ENCODE assay signal across 25 mouse cellular contexts in genomic region chr12:50122145-50122544, GRCm38 (mm10).
DNase-seq lines count a peak whose midpoint lies in the region; ATAC-seq and TF ChIP-seq lines count a peak whose summit lies in the region.
"Had no signal": no experiment of that assay in that cellular context is flagged by ENCODE, and none has a peak within 500 bp of the region (broad histone marks: within the 10 kb centered on the region; RNA-seq: fewer than 3 reads in every experiment).

No protein-coding gene starts in this region.

- no peak for TF ChIP-seq POLR2A in brain, embryonic 14.5 days (IDR thresholded peaks at IDR 0.05; ENCODE audit: borderline replicate concordance, extremely low read depth, insufficient read depth, insufficient read length, poor library complexity, severe bottlenecking)

- H3K27ac ChIP-seq in embryonic facial prominence, embryonic 11.5 days (replicated peaks; ENCODE audit: low read depth, low read length) = no peak overlapping the region
- no peak overlapping the region for H3K27ac ChIP-seq in embryonic facial prominence, embryonic 10.5 days (replicated peaks)
- H3K27ac ChIP-seq in forebrain, embryonic 11.5 days (ENCODE audit: low read depth, low read length) = peak overlapping the region; percentile 57; the same call in 1 of the 2 replicates
- H3K27ac ChIP-seq in forebrain, embryonic 16.5 days (ENCODE audit: low read length) = peak overlapping the region; percentile 75
- H3K27ac ChIP-seq in intestine, postnatal 0 days (ENCODE audit: low read depth, low read length) = no peak overlapping the region
- H3K27ac ChIP-seq: gastrocnemius, adult 2 months; hindbrain, embryonic 10.5 days; hindbrain, postnatal 0 days; intestine, embryonic 15.5 days; kidney, postnatal 0 days; midbrain, embryonic 13.5 days had no signal

- no peak overlapping the region for H3K9ac ChIP-seq in embryonic facial prominence, embryonic 11.5 days (replicated peaks; ENCODE audit: low read length)
- no peak overlapping the region for H3K9ac ChIP-seq in forebrain, embryonic 11.5 days (ENCODE audit: low read length)
- no peak overlapping the region for H3K9ac ChIP-seq in forebrain, embryonic 16.5 days (replicated peaks; ENCODE audit: low read depth, low read length)
- H3K9ac ChIP-seq in intestine, postnatal 0 days (ENCODE audit: low read depth, low read length) = no peak overlapping the region
- H3K9ac ChIP-seq: heart, embryonic 12.5 days; intestine, embryonic 15.5 days; midbrain, embryonic 13.5 days had no signal

- H3K4me1 ChIP-seq in embryonic facial prominence, embryonic 11.5 days (ENCODE audit: control insufficient read depth, insufficient read depth, low read length) = no peaks in the 10 kb centered on the region
- H3K4me1 ChIP-seq in embryonic facial prominence, embryonic 10.5 days = peaks cover 12% of the 10 kb centered on the region
- no peaks in the 10 kb centered on the region for H3K4me1 ChIP-seq in forebrain, embryonic 11.5 days (replicated peaks; ENCODE audit: control insufficient read depth, insufficient read depth, low read length)
- peaks cover 18% of the 10 kb centered on the region for H3K4me1 ChIP-seq in forebrain, embryonic 16.5 days (replicated peaks; ENCODE audit: control insufficient read depth, insufficient read depth, low read length)
- H3K4me1 ChIP-seq in intestine, postnatal 0 days (replicated peaks; ENCODE audit: control insufficient read depth, insufficient read depth, low read length) = no peaks in the 10 kb centered on the region
- H3K4me1 ChIP-seq: intestine, embryonic 15.5 days had no signal

- H3K36me3 ChIP-seq in embryonic facial prominence, embryonic 11.5 days (replicated peaks; ENCODE audit: control insufficient read depth, insufficient read depth, low read depth, low read length) = no peaks in the 10 kb centered on the region
- H3K36me3 ChIP-seq in embryonic facial prominence, embryonic 10.5 days (replicated peaks) = no peaks in the 10 kb centered on the region
- H3K36me3 ChIP-seq in forebrain, embryonic 11.5 days (ENCODE audit: control insufficient read depth, insufficient read depth, low read length) = no peaks in the 10 kb centered on the region
- H3K36me3 ChIP-seq in forebrain, embryonic 16.5 days (ENCODE audit: control insufficient read depth, insufficient read depth) = no peaks in the 10 kb centered on the region
- H3K36me3 ChIP-seq in intestine, postnatal 0 days (ENCODE audit: control insufficient read depth, insufficient read depth) = no peaks in the 10 kb centered on the region
- H3K36me3 ChIP-seq: G1E; heart, embryonic 12.5 days; hindbrain, embryonic 10.5 days; intestine, embryonic 15.5 days; midbrain, embryonic 13.5 days had no signal

- H3K27me3 ChIP-seq in embryonic facial prominence, embryonic 11.5 days (ENCODE audit: control insufficient read depth, insufficient read depth, low read length) = no peaks in the 10 kb centered on the region
- H3K27me3 ChIP-seq in embryonic facial prominence, embryonic 10.5 days (replicated peaks; ENCODE audit: low read depth, poor library complexity, severe bottlenecking) = peaks cover 63% of the 10 kb centered on the region
- H3K27me3 ChIP-seq in forebrain, embryonic 11.5 days (ENCODE audit: control insufficient read depth, insufficient read depth, low read length) = no peaks in the 10 kb centered on the region
- no peaks in the 10 kb centered on the region for H3K27me3 ChIP-seq in forebrain, embryonic 16.5 days (replicated peaks; ENCODE audit: control insufficient read depth, insufficient read depth, low read length)
- no peaks in the 10 kb centered on the region for H3K27me3 ChIP-seq in intestine, postnatal 0 days (replicated peaks; ENCODE audit: control insufficient read depth, insufficient read depth, low read length)
- H3K27me3 ChIP-seq: heart, embryonic 12.5 days; intestine, embryonic 15.5 days had no signal

- H3K4me3 ChIP-seq in embryonic facial prominence, embryonic 11.5 days (ENCODE audit: low read depth, low read length) = no peak overlapping the region
- no peak overlapping the region for H3K4me3 ChIP-seq in embryonic facial prominence, embryonic 10.5 days
- H3K4me3 ChIP-seq in forebrain, embryonic 11.5 days (ENCODE audit: low read depth, low read length) = no peak overlapping the region
- no peak overlapping the region for H3K4me3 ChIP-seq in forebrain, embryonic 16.5 days (replicated peaks; ENCODE audit: low read length)
- no peak overlapping the region for H3K4me3 ChIP-seq in intestine, postnatal 0 days (ENCODE audit: low read depth, low read length)
- H3K4me3 ChIP-seq: gastrocnemius, adult 2 months; heart, embryonic 12.5 days; hindbrain, embryonic 10.5 days; intestine, embryonic 15.5 days; midbrain, embryonic 13.5 days had no signal

- WGBS in embryonic facial prominence, embryonic 11.5 days = 44% methylated on average over 5 of the region's 5 CpGs
- WGBS in embryonic facial prominence, embryonic 10.5 days = 39% methylated on average over 5 of the region's 5 CpGs
- 17% methylated on average over 5 of the region's 5 CpGs for WGBS in forebrain, embryonic 11.5 days
- WGBS in forebrain, embryonic 16.5 days = 7% methylated on average over 5 of the region's 5 CpGs
- 71% methylated on average over 5 of the region's 5 CpGs for WGBS in intestine, postnatal 0 days

- H3K9me3 ChIP-seq in embryonic facial prominence, embryonic 11.5 days (replicated peaks; ENCODE audit: control insufficient read depth, low read length) = no peaks in the 10 kb centered on the region
- H3K9me3 ChIP-seq in embryonic facial prominence, embryonic 10.5 days = no peaks in the 10 kb centered on the region
- no peaks in the 10 kb centered on the region for H3K9me3 ChIP-seq in forebrain, embryonic 11.5 days (ENCODE audit: control insufficient read depth, low read length)
- no peaks in the 10 kb centered on the region for H3K9me3 ChIP-seq in forebrain, embryonic 16.5 days (ENCODE audit: control insufficient read depth, low read length)
- H3K9me3 ChIP-seq in intestine, postnatal 0 days (ENCODE audit: control insufficient read depth) = no peaks in the 10 kb centered on the region
- H3K9me3 ChIP-seq: heart, embryonic 12.5 days; hindbrain, embryonic 10.5 days; intestine, embryonic 15.5 days; midbrain, embryonic 13.5 days had no signal

- H3K4me2 ChIP-seq in embryonic facial prominence, embryonic 11.5 days (ENCODE audit: low read depth, low read length) = no peak overlapping the region
- no peak overlapping the region for H3K4me2 ChIP-seq in forebrain, embryonic 11.5 days (ENCODE audit: low read depth, low read length, severe bottlenecking)
- H3K4me2 ChIP-seq in forebrain, embryonic 16.5 days (ENCODE audit: low read length) = peak overlapping the region; percentile 26; the same call in 1 of the 2 replicates
- no peak overlapping the region for H3K4me2 ChIP-seq in intestine, postnatal 0 days (replicated peaks; ENCODE audit: low read depth)
- H3K4me2 ChIP-seq: heart, embryonic 12.5 days; intestine, embryonic 15.5 days; midbrain, embryonic 13.5 days had no signal

- DNase-seq in embryonic facial prominence, embryonic 11.5 days (ENCODE audit: low spot score) = peak; percentile 22
- DNase-seq in embryonic facial prominence, embryonic 10.5 days (ENCODE audit: low spot score) = no peak
- DNase-seq in brain, embryonic 14.5 days (ENCODE audit: low read depth) = peak; percentile 96
- DNase-seq in forebrain, embryonic 11.5 days (ENCODE audit: low spot score) = no peak
- no peak for DNase-seq in thymus, postnatal 4 days
- DNase-seq: adrenal gland, adult 8-10 months; cerebellum, adult 8-10 months; cerebellum, postnatal 25 days; gastrocnemius, adult 2 months; gastrocnemius, postnatal 36 days; heart, adult 18-20 months; kidney, adult 8-10 months; layer of hippocampus, adult 9-11 months; lung, postnatal 36 days; spleen, adult 18-20 months; thymus, postnatal 14 days had no signal

- no peak for ATAC-seq in embryonic facial prominence, embryonic 11.5 days (replicated peaks; ENCODE audit: insufficient number of reproducible peaks, low FRiP score, low TSS enrichment, low read depth)
- ATAC-seq in forebrain, embryonic 11.5 days (replicated peaks; ENCODE audit: low FRiP score) = peak; percentile 47
- peak; percentile 17 for ATAC-seq in forebrain, embryonic 16.5 days
- no peak for ATAC-seq in intestine, postnatal 0 days
- ATAC-seq: hindbrain, postnatal 0 days; intestine, embryonic 15.5 days; midbrain, embryonic 13.5 days had no signal

- no peak for TF ChIP-seq CTCF in brain, embryonic 14.5 days (IDR thresholded peaks at IDR 0.05; ENCODE audit: borderline replicate concordance, extremely low read depth, insufficient read depth, insufficient read length)
- TF ChIP-seq CTCF in intestine, postnatal 0 days (IDR thresholded peaks at IDR 0.05; ENCODE audit: low read depth) = no peak

Comparison
In these comparisons a context has a peak if more than half of its experiments do, and no peak if none do; other contexts are left out.
1. DNase-seq: peak in embryonic facial prominence, embryonic 11.5 days (single experiment) and brain, embryonic 14.5 days (single experiment); none in embryonic facial prominence, embryonic 10.5 days (single experiment), forebrain, embryonic 11.5 days (single experiment) and thymus, postnatal 4 days (single experiment).
2. ATAC-seq: peak in forebrain, embryonic 11.5 days (single experiment) and forebrain, embryonic 16.5 days (single experiment); none in embryonic facial prominence, embryonic 11.5 days (single experiment) and intestine, postnatal 0 days (single experiment).
3. H3K27ac ChIP-seq: peak in forebrain, embryonic 11.5 days (single experiment) and forebrain, embryonic 16.5 days (single experiment); none in embryonic facial prominence, embryonic 11.5 days (single experiment), embryonic facial prominence, embryonic 10.5 days (single experiment) and intestine, postnatal 0 days (single experiment).